In the genomic region with DNA sequence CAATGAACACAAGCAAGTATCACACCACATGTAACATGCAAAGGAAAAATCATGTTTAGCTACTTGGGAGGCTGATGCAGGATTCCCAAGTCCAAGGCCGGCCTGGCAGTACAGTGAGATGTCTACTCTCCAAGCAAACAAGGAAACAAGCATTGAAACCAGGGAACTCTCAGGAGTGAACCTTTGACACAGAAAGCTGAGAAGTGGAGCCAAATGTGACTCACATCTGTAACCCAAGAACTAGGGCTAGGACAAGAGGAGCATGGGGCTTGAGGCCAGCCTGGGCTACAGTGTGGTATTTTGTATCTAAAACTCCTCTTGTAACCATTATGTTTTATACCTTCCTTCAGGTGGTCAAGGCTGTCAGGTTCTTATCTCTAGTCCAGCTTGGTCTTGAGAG, we compare ENCODE assay signal across 14 mouse cellular contexts.
"Had no signal": no experiment of that assay in that cellular context is flagged by ENCODE, and none has a peak within 500 bp of the region (broad histone marks: within the 10 kb centered on the region; RNA-seq: fewer than 3 reads in every experiment).

No protein-coding gene starts in this region.

- H3K4me3 ChIP-seq: lung, embryonic 15.5 days; megakaryocyte, embryonic 14.5 days; midbrain, embryonic 13.5 days; midbrain, embryonic 15.5 days; neural tube, embryonic 12.5 days; stomach, embryonic 15.5 days had no signal

- H3K27ac ChIP-seq: lung, embryonic 15.5 days; macrophage; midbrain, embryonic 13.5 days; midbrain, embryonic 15.5 days; neural tube, embryonic 12.5 days; stomach, embryonic 15.5 days had no signal

- DNase-seq: lung, adult 2 months; lung, postnatal 14 days; lung, postnatal 36 days; right cerebral cortex, postnatal 14 days; thymus, adult 18-20 months; thymus, postnatal 14 days; thymus, postnatal 36 days had no signal

- H3K4me1 ChIP-seq: lung, embryonic 15.5 days; midbrain, embryonic 13.5 days; midbrain, embryonic 15.5 days; neural tube, embryonic 12.5 days; stomach, embryonic 15.5 days had no signal
